Mouse (Mus musculus): ENCODE measurements at regions not wholly inside any gene's neighbourhood (a gene's known extent, or its start where the extent isn't known, plus 50 kb on each side); places are given as distances from the start of the nearest gene placed in this dataset.

DNA sequence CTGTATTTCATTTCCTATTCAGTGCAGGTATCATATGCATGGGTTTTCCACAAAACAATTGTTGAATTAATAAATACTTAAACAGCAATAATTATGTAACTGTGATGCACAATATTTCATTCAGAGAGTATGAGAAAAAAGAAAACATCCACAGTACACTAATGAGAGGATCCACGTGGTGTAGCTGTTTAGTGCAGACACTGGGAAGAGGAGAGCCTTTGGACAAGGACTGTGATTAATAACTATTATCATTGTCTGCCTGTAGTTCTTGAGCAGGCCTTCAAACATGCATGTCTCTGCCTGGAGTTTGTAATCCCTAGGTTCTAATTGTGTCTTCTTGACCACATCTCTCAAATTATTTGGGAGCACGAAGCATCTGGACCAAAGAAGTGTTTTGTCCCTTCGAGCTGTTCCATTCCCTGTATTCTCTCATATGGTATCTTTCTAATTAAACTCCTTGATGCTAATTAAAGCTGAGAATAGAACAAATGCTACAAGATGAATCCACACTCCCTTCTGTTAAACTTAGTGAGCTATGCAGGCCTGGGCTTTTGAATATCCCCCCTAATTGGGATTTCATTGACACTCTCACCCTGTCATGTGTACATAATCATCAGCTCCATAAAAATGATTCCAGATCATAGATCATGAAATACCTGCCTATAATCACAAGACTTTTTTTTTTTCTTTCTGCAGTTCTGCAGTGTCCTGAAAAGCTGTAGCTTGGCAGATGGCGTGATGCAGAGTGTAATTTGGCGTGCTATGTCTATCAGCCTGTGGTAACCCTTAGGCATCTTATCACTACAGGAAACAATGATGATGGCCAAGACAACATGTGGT is 1208.9 kb upstream of the G6pd2 start:
- Histone ChIP-seq H3K36me3 (replicated peaks; ENCODE audit: insufficient read depth, low read length) (no peaks in the 10 kb centered on the region), H3K4me1 (ENCODE audit: insufficient read depth) (no peaks in the 10 kb centered on the region), H3K9ac (replicated peaks) (no peak overlapping the region), H3K27ac (ENCODE audit: low read depth) (no peak overlapping the region), H3K4me3 (ENCODE audit: low read depth, low read length) (no peak overlapping the region), H3K9me3 (ENCODE audit: low read length) (no peaks in the 10 kb centered on the region), H3K27me3 (ENCODE audit: insufficient read depth, low read length) (no peaks in the 10 kb centered on the region), H3K4me2 (ENCODE audit: low read depth, low read length) (no peak overlapping the region)
- DNase-seq = no peak
- 66% methylated on average over 5 of the region's 5 CpGs for WGBS (ENCODE audit: insufficient replicate concordance)
- TF ChIP-seq EP300 (IDR thresholded peaks at IDR 0.05; ENCODE audit: low read depth) (no peak), CTCF (IDR thresholded peaks at IDR 0.05; ENCODE audit: low read depth) (no peak)
- ATAC-seq = no peak

- WGBS (ENCODE audit: insufficient replicate concordance) = 69% methylated on average over 5 of the region's 5 CpGs
- Histone ChIP-seq H3K27ac (ENCODE audit: low read depth) (no peak overlapping the region), H3K27me3 (ENCODE audit: insufficient read depth, low read length) (no peaks in the 10 kb centered on the region), H3K4me2 (ENCODE audit: low read depth, low read length) (no peak overlapping the region), H3K9ac (replicated peaks) (no peak overlapping the region), H3K36me3 (replicated peaks; ENCODE audit: insufficient read depth, low read length) (no peaks in the 10 kb centered on the region), H3K4me1 (ENCODE audit: insufficient read depth) (no peaks in the 10 kb centered on the region), H3K9me3 (ENCODE audit: low read length) (no peaks in the 10 kb centered on the region), H3K4me3 (ENCODE audit: low read depth, low read length) (no peak overlapping the region)
- ATAC-seq (no peak), DNase-seq (no peak)
- TF ChIP-seq EP300 (IDR thresholded peaks at IDR 0.05; ENCODE audit: low read depth) (no peak), CTCF (IDR thresholded peaks at IDR 0.05; ENCODE audit: low read depth) (no peak)
Measured at GRCm38 (mm10) chr5:60600300-60600648, 1208.3 kb upstream of the G6pd2 start.

DNA sequence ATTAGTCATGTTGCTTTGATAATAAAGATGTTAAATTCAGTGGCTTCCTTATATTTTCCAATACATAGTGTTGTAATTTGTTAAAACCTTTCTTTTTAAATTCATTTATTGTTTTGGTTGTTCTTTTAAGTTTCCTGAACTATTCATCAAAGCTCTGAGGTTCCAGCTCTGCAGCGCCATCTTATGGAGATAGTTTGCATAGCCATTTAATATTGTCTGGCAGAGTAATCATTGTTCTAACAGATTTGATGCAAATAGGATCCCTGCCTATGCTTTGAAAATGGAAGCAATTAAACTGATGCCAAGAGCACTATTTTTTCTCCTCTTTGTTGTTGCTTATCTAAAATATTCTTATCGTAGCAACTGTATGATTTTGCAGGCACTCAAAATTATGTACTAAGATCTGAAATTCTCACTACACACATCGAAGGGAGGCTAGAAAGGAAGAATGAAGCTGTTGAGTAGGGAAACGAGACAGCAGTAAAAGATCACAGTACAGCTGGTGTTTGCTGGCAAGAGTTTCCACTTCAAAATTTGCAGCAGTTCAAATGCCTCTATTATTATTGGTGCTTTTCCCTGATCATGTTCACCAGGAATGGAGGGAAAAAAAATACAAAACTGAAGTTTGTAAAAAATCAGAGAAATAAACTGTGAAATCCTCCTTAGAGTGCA is 1199.5 kb upstream of the G6pd2 start:
- TF ChIP-seq CTCF (IDR thresholded peaks at IDR 0.05; ENCODE audit: low read depth) (0 out of 2 replicates have a peak, but pooled peaks have one; percentile 5), EP300 (IDR thresholded peaks at IDR 0.05; ENCODE audit: low read depth) (no peak)
- no peaks in the 10 kb centered on the region for H3K36me3 ChIP-seq (replicated peaks; ENCODE audit: insufficient read depth, low read length)
- 40% methylated on average over 4 of the region's 4 CpGs for WGBS (ENCODE audit: insufficient replicate concordance)
- ATAC-seq = no peak
- no peak for DNase-seq
- no peak overlapping the region for H3K9ac ChIP-seq (replicated peaks)
- H3K27ac ChIP-seq (ENCODE audit: low read depth) = no peak overlapping the region
- no peak overlapping the region for H3K4me2 ChIP-seq (ENCODE audit: low read depth, low read length)
- H3K4me3 ChIP-seq (ENCODE audit: low read depth, low read length) = no peak overlapping the region
- no peaks in the 10 kb centered on the region for H3K9me3 ChIP-seq (ENCODE audit: low read length)
- no peaks in the 10 kb centered on the region for H3K27me3 ChIP-seq (ENCODE audit: insufficient read depth, low read length)
- H3K4me1 ChIP-seq (ENCODE audit: insufficient read depth) = no peaks in the 10 kb centered on the region
